Mouse (Mus musculus): Measurements from ENCODE around the gene Dnajc30.

GRCm38 (mm10) chr5:135040777-135041176 lies 23.2 kb upstream of the Dnajc30 start:
- TF ChIP-seq POLR2A (IDR thresholded peaks at IDR 0.05; ENCODE audit: insufficient read depth, low read length) (no peak), CTCF (IDR thresholded peaks at IDR 0.05; ENCODE audit: low read depth, low read length) (no peak)
